Mouse (Mus musculus): ENCODE data around the gene Apof. TPM values are rescaled to one million over a fixed set of nuclear protein-coding genes. Genes with fewer than 3 reads are reported as not detected.

Gene Apof
- polyA plus RNA-seq (2015; fragmentation: Illumina TruSeq; extraction: RNeasy Lipid Tissue Mini Kit (QIAGEN cat#74804); ENCODE audit: insufficient read depth, low read depth, low replicate concordance), result not detected

GRCm38 (mm10) chr10:128268371-128268770 is at the start of gene Apof:
Gene Apof, plus strand, starts transcription at chr10:128268671.

GRCm38 (mm10) chr10:128225538-128225937 is 42.9 kb upstream of the Apof start, which contains the start of gene Mip:
Gene Mip, plus strand, starts transcription at chr10:128225838.

GRCm38 (mm10) chr10:128231697-128232419 is 36.6 kb upstream of the Apof start, which contains the start of gene Timeless:
Gene Timeless, plus strand, starts transcription at chr10:128232065.

GRCm38 (mm10) chr10:128253677-128254255 is 14.7 kb upstream of the Apof start, which contains the start of gene Apon:
Gene Apon, plus strand, starts transcription at chr10:128254096.

GRCm38 (mm10) chr10:128270287-128270841 is 1.9 kb downstream of the Apof start, which contains the start of gene Stat2:
Gene Stat2, plus strand, starts transcription at chr10:128270559.

GRCm38 (mm10) chr10:128298702-128299171 is 30.3 kb downstream of the Apof start, which contains the start of gene Il23a:
Gene Il23a, minus strand, starts transcription at chr10:128298752.

GRCm38 (mm10) chr10:128303126-128304021 is 34.9 kb downstream of the Apof start, which contains the start of gene Pan2:
Gene Pan2, plus strand, starts transcription at chr10:128303335.

Other genes with a start within 250 kb of the Apof start
- gene Naca, start 233.1 kb upstream of the Apof start, polyA plus RNA-seq (2015; fragmentation: Illumina TruSeq; extraction: RNeasy Lipid Tissue Mini Kit (QIAGEN cat#74804); ENCODE audit: insufficient read depth, low read depth, low replicate concordance), result 222 TPM
- gene Ptges3, start 209.7 kb upstream of the Apof start, polyA plus RNA-seq (2015; fragmentation: Illumina TruSeq; extraction: RNeasy Lipid Tissue Mini Kit (QIAGEN cat#74804); ENCODE audit: insufficient read depth, low read depth, low replicate concordance), result 30.4 TPM
- gene Atp5b, start 185.4 kb upstream of the Apof start, polyA plus RNA-seq (2015; fragmentation: Illumina TruSeq; extraction: RNeasy Lipid Tissue Mini Kit (QIAGEN cat#74804); ENCODE audit: insufficient read depth, low read depth, low replicate concordance), result 359 TPM
- 9.4 TPM for gene Baz2a, start 177.1 kb upstream of the Apof start, polyA plus RNA-seq (2015; fragmentation: Illumina TruSeq; extraction: RNeasy Lipid Tissue Mini Kit (QIAGEN cat#74804); ENCODE audit: insufficient read depth, low read depth, low replicate concordance)
- 11.2 TPM for gene Rbms2, start 88.4 kb upstream of the Apof start, polyA plus RNA-seq (2015; fragmentation: Illumina TruSeq; extraction: RNeasy Lipid Tissue Mini Kit (QIAGEN cat#74804); ENCODE audit: insufficient read depth, low read depth, low replicate concordance)
- 37.5 TPM for gene Gls2, start 74.2 kb upstream of the Apof start, polyA plus RNA-seq (2015; fragmentation: Illumina TruSeq; extraction: RNeasy Lipid Tissue Mini Kit (QIAGEN cat#74804); ENCODE audit: insufficient read depth, low read depth, low replicate concordance)
- 6.0 TPM for gene Spryd4, start 56.9 kb upstream of the Apof start, polyA plus RNA-seq (2015; fragmentation: Illumina TruSeq; extraction: RNeasy Lipid Tissue Mini Kit (QIAGEN cat#74804); ENCODE audit: insufficient read depth, low read depth, low replicate concordance)
- not detected for gene Mip, start 42.8 kb upstream of the Apof start, polyA plus RNA-seq (2015; fragmentation: Illumina TruSeq; extraction: RNeasy Lipid Tissue Mini Kit (QIAGEN cat#74804); ENCODE audit: insufficient read depth, low read depth, low replicate concordance)
- gene Timeless, start 36.6 kb upstream of the Apof start, polyA plus RNA-seq (2015; fragmentation: Illumina TruSeq; extraction: RNeasy Lipid Tissue Mini Kit (QIAGEN cat#74804); ENCODE audit: insufficient read depth, low read depth, low replicate concordance), result 5.8 TPM
- not detected for gene Apon, start 14.6 kb upstream of the Apof start, polyA plus RNA-seq (2015; fragmentation: Illumina TruSeq; extraction: RNeasy Lipid Tissue Mini Kit (QIAGEN cat#74804); ENCODE audit: insufficient read depth, low read depth, low replicate concordance)
- 12.1 TPM for gene Stat2, start 1.9 kb downstream of the Apof start, polyA plus RNA-seq (2015; fragmentation: Illumina TruSeq; extraction: RNeasy Lipid Tissue Mini Kit (QIAGEN cat#74804); ENCODE audit: insufficient read depth, low read depth, low replicate concordance)
- not detected for gene Il23a, start 30.1 kb downstream of the Apof start, polyA plus RNA-seq (2015; fragmentation: Illumina TruSeq; extraction: RNeasy Lipid Tissue Mini Kit (QIAGEN cat#74804); ENCODE audit: insufficient read depth, low read depth, low replicate concordance)
- gene Pan2, start 34.7 kb downstream of the Apof start, polyA plus RNA-seq (2015; fragmentation: Illumina TruSeq; extraction: RNeasy Lipid Tissue Mini Kit (QIAGEN cat#74804); ENCODE audit: insufficient read depth, low read depth, low replicate concordance), result 14.3 TPM
- gene Cnpy2, start 53.8 kb downstream of the Apof start, polyA plus RNA-seq (2015; fragmentation: Illumina TruSeq; extraction: RNeasy Lipid Tissue Mini Kit (QIAGEN cat#74804); ENCODE audit: insufficient read depth, low read depth, low replicate concordance), result 55.2 TPM
- 18.2 TPM for gene Cs, start 69.1 kb downstream of the Apof start, polyA plus RNA-seq (2015; fragmentation: Illumina TruSeq; extraction: RNeasy Lipid Tissue Mini Kit (QIAGEN cat#74804); ENCODE audit: insufficient read depth, low read depth, low replicate concordance)
- 21.3 TPM for gene Coq10a, start 100.3 kb downstream of the Apof start, polyA plus RNA-seq (2015; fragmentation: Illumina TruSeq; extraction: RNeasy Lipid Tissue Mini Kit (QIAGEN cat#74804); ENCODE audit: insufficient read depth, low read depth, low replicate concordance)
- gene Ankrd52, start 108.4 kb downstream of the Apof start, polyA plus RNA-seq (2015; fragmentation: Illumina TruSeq; extraction: RNeasy Lipid Tissue Mini Kit (QIAGEN cat#74804); ENCODE audit: insufficient read depth, low read depth, low replicate concordance), result 5.5 TPM
- 127 TPM for gene Slc39a5, start 132.6 kb downstream of the Apof start, polyA plus RNA-seq (2015; fragmentation: Illumina TruSeq; extraction: RNeasy Lipid Tissue Mini Kit (QIAGEN cat#74804); ENCODE audit: insufficient read depth, low read depth, low replicate concordance)
- gene Nabp2, start 142.8 kb downstream of the Apof start, polyA plus RNA-seq (2015; fragmentation: Illumina TruSeq; extraction: RNeasy Lipid Tissue Mini Kit (QIAGEN cat#74804); ENCODE audit: insufficient read depth, low read depth, low replicate concordance), result 17.0 TPM
- gene Rnf41, start 143.0 kb downstream of the Apof start, polyA plus RNA-seq (2015; fragmentation: Illumina TruSeq; extraction: RNeasy Lipid Tissue Mini Kit (QIAGEN cat#74804); ENCODE audit: insufficient read depth, low read depth, low replicate concordance), result 6.6 TPM
- 24.6 TPM for gene Smarcc2, start 190.6 kb downstream of the Apof start, polyA plus RNA-seq (2015; fragmentation: Illumina TruSeq; extraction: RNeasy Lipid Tissue Mini Kit (QIAGEN cat#74804); ENCODE audit: insufficient read depth, low read depth, low replicate concordance)
- 403 TPM for gene Myl6, start 225.5 kb downstream of the Apof start, polyA plus RNA-seq (2015; fragmentation: Illumina TruSeq; extraction: RNeasy Lipid Tissue Mini Kit (QIAGEN cat#74804); ENCODE audit: insufficient read depth, low read depth, low replicate concordance)
- not detected for gene Myl6b, start 230.0 kb downstream of the Apof start, polyA plus RNA-seq (2015; fragmentation: Illumina TruSeq; extraction: RNeasy Lipid Tissue Mini Kit (QIAGEN cat#74804); ENCODE audit: insufficient read depth, low read depth, low replicate concordance)

Data from pancreas, adult 10 weeks (tissue).